Mouse (Mus musculus) hindlimb bud, embryonic 11.5 days (tissue): ENCODE data around the gene Rftn2.

ENCODE experiments used
- DNase-seq: peaks from one replicate; pipeline ENCODE4 v3.0.0-alpha.2; 2012; ENCODE audit warnings: low read depth, low spot score; ENCODE audit errors: extremely low spot score

Gene Rftn2

GRCm38 (mm10) chr1:55173720-55174557 lies 52.6 kb downstream of the Rftn2 start:
- DNase-seq, result no peak

GRCm38 (mm10) chr1:55171361-55172325 lies 54.9 kb downstream of the Rftn2 start:
- DNase-seq, result no peak

- no peak for DNase-seq
Measured at GRCm38 (mm10) chr1:55168591-55168990, 58.0 kb downstream of the Rftn2 start.

- no peak for DNase-seq
Measured at GRCm38 (mm10) chr1:55167560-55167959, 59.0 kb downstream of the Rftn2 start.

GRCm38 (mm10) chr1:55164005-55164404 lies 62.6 kb downstream of the Rftn2 start:
- no peak for DNase-seq

- DNase-seq, result no peak
Measured at GRCm38 (mm10) chr1:55162781-55163180, 63.8 kb downstream of the Rftn2 start.

GRCm38 (mm10) chr1:55161895-55162294 lies 64.7 kb downstream of the Rftn2 start:
- no peak for DNase-seq

- no peak for DNase-seq
Measured at GRCm38 (mm10) chr1:55160831-55161638, 65.5 kb downstream of the Rftn2 start.

- no peak for DNase-seq
Measured at GRCm38 (mm10) chr1:55160218-55160617, 66.4 kb downstream of the Rftn2 start.

GRCm38 (mm10) chr1:55158821-55159220 lies 67.8 kb downstream of the Rftn2 start:
- DNase-seq, result no peak

GRCm38 (mm10) chr1:55158211-55158610 lies 68.4 kb downstream of the Rftn2 start:
- no peak for DNase-seq

- DNase-seq, result no peak
Measured at GRCm38 (mm10) chr1:55157329-55157728, 69.3 kb downstream of the Rftn2 start.

GRCm38 (mm10) chr1:55145556-55145955 lies 81.0 kb downstream of the Rftn2 start:
- DNase-seq, result no peak

GRCm38 (mm10) chr1:55144338-55144737 lies 82.2 kb downstream of the Rftn2 start:
- DNase-seq, result no peak

GRCm38 (mm10) chr1:55135846-55136245 lies 90.7 kb downstream of the Rftn2 start:
- no peak for DNase-seq

GRCm38 (mm10) chr1:55134301-55134700 lies 92.3 kb downstream of the Rftn2 start:
- no peak for DNase-seq

GRCm38 (mm10) chr1:55133173-55133572 lies 93.4 kb downstream of the Rftn2 start:
- DNase-seq, result no peak

GRCm38 (mm10) chr1:55132308-55132707 lies 94.3 kb downstream of the Rftn2 start:
- no peak for DNase-seq

- DNase-seq, result no peak
Measured at GRCm38 (mm10) chr1:55131424-55132014, 95.1 kb downstream of the Rftn2 start.

GRCm38 (mm10) chr1:55130943-55131401 lies 95.6 kb downstream of the Rftn2 start, which contains the start of gene Mob4:
Mob4 (plus strand) TSS chr1:55131231.
- DNase-seq, result peak; percentile 50
